Mouse (Mus musculus) c-Kit-positive CD71-negative TER-119-negative erythroid progenitor cells, embryonic 14.5 days (primary cell): ENCODE results near the gene Olfr1367.
"Not testable (repeated sequence)": the region's sequence is repeated elsewhere in the genome, so short reads cannot be mapped to it uniquely, and the experiment has no call there.

Source experiments
- DNase-seq: peaks from one replicate; pipeline ENCODE4 v3.0.0-alpha.2; 2013; ENCODE audit warnings: low read depth

Gene Olfr1367

GRCm38 (mm10) chr13:21396048-21396447 is 49.3 kb downstream of the Olfr1367 start:
- DNase-seq = not testable (repeated sequence)

GRCm38 (mm10) chr13:21397486-21397885 is 50.8 kb downstream of the Olfr1367 start:
- no peak for DNase-seq
